Mouse (Mus musculus) monocyte, adult 5-6 weeks (primary cell): ENCODE data around the gene Tmprss9. TPM values are rescaled to one million over a fixed set of nuclear protein-coding genes. Genes with fewer than 3 reads are reported as not detected.

ENCODE experiments used
- ATAC-seq: fragments of 153-309, 156-312 bp; replicated peaks from 2 replicates; pipeline ENCODE4 v1.8.0; 2017; ENCODE audit warnings: mild to moderate bottlenecking; ENCODE audit not compliant: low TSS enrichment, insufficient number of reproducible peaks, severe bottlenecking, poor library complexity, low FRiP score
- total RNA-seq: library from RNA; stranded (forward); fragments of 200-1000, 200-491, 200-594 nt; gene quantifications from 3 replicates; pipeline ENCODE4 v1.2.3, GENCODE M21; 2017

The Tmprss9 gene
- total RNA-seq, 1 experiment from 2014 or later = not detected

DNA sequence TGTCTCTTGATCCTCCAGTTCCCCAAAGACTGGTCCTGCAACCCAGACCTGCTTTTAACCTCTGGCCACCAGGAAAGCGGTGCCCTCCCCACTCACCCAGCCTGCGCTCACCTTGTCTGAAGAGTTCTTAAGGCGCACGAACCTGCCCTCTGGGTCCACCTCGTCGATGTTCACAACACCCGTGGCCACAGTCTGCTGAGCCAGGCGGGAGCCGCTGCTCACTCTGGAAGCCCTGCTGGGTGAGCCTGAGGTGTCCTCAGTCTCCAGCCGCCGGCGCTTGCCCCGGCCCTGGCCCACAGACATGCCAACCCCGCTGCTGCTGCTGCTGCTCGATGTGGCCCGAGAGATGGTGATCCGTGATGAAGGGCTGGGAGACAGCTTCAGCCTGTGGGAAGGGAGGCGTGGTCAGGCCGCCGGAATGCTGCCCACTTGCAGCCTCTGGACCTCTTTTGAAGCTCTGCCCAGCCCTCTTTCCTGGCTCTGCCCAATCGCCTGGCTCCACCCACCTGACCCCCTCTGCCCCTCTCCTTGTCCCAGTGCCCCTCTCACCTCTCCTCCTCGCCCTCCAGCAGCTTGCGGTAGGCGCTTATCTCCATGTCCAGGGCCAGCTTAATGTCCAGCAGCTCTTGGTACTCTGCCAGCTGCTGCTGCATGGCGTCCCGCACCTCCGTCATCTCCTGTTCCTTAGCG, 32.5 kb downstream of the Tmprss9 start:
- ATAC-seq = no peak

GRCm38 (mm10) chr10:80904709-80905108, 33.1 kb downstream of the Tmprss9 start:
- ATAC-seq = no peak

GRCm38 (mm10) chr10:80909375-80910162, 37.9 kb downstream of the Tmprss9 start:
- ATAC-seq = no peak

GRCm38 (mm10) chr10:80911354-80911753, 39.7 kb downstream of the Tmprss9 start:
- no peak for ATAC-seq

- no peak for ATAC-seq
These were observed 40.2 kb downstream of the Tmprss9 start for GRCm38 (mm10) chr10:80911891-80912290.

GRCm38 (mm10) chr10:80913364-80914011, 41.8 kb downstream of the Tmprss9 start:
- no peak for ATAC-seq

DNA sequence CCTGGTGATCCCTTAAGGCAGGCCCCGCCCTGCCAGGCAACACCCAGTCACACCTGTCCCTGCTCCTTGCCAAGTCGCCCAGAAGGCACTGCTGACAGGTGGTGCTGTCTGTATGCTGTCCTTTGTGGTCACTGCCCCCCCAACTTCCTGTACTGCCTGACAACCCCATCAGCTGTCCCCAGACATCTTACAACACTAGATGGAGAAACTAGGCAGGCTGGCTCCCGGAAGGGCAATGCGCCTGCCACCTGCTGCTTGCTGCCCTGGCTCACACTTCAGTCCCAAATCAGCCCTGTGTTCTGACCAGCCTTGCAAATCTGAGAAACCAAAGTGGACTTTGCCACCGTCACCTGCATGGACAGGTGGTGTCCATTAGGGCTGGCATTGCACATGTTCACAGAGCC, 42.6 kb downstream of the Tmprss9 start:
- no peak for ATAC-seq

DNA sequence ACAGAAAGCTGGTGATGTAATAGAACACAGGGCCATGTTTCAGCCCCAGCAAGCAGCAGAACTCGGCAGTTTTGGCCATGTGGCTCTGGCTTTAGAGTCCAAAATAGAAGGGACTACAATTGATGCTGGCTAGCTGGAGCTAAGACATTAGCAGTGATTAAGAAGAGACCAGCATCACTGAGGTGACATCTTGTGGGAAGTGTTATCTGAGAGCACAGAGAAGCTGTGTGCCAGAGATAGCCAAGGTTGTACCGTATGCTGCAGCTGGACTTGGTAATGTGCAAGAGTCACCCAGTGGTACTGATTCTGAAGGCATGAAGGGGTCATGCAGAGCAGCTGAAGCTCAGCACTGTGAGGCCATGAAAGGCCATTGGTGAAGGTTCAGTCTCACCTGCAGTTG, 43.6 kb downstream of the Tmprss9 start:
- no peak for ATAC-seq

GRCm38 (mm10) chr10:80915736-80916135, 44.1 kb downstream of the Tmprss9 start:
- no peak for ATAC-seq

DNA sequence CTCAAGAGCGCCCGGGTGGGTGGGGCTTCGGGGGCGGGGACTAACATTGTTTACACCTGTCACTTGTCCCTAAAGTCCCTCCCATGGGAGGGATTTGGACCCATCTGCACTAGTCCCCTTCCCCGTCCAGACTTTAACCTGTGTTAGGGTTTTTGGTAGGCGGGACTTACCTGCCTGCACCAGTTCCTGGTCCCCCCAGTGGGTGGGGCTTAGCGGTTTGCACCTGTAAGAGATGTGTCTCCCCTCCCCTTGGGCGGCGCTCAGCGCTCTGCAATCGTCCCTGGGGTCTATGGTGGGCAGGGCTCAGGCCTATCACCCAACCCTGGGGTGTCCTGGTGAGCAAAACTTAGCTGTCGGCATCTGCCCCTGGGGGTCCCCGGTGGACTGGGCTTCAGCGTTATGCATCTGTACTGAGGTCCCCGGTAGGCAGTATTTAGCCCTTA, 45.7 kb downstream of the Tmprss9 start:
- ATAC-seq = no peak

GRCm38 (mm10) chr10:80917779-80918434, 46.3 kb downstream of the Tmprss9 start, which contains the start of gene Lmnb2:
Gene Lmnb2 (minus strand): TSS chr10:80918245.
- 0 out of 2 replicates have a peak, but pooled peaks have one; percentile 27 for ATAC-seq

- ATAC-seq = peak; percentile 20; the same call in 1 of the 2 replicates
These were observed 50.3 kb downstream of the Tmprss9 start for GRCm38 (mm10) chr10:80921923-80922322.

GRCm38 (mm10) chr10:80925472-80925871, 53.8 kb downstream of the Tmprss9 start:
- no peak for ATAC-seq

DNA sequence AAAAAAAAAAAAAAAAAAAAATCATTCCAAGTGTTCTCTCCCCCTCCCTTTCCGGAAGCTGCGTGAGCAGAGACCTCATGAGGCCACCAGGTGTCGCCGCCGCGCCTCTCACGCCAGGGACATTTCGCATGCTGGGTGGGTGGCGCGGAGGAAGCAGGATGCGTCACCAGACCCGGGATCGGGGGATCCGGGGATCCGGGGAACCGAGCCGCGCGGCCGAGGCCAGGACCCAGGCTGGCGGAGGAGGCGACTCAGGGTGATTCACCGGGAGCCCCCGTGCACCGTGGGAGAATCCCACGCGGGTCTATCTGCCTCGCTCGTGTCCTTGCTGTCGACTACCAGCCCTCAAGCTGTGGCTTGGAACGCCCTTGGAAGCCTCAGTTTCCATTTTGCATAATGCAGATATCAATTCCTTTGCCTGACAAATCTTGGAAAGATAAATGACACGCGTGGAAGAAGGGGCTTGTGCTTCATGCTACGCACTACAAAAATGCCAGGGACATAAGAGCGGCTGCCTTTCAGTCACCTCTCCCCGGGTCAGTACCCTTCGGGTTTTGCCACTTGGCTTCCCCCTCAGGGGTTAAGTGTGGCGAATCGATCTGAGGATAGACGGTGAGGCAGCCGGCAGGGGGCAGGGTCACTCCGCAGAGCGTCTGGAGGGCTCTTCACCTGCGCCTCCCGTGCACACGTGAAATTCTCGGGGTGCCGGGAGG, 57.1 kb downstream of the Tmprss9 start:
- ATAC-seq = peak; percentile 52; the same call in 1 of the 2 replicates

GRCm38 (mm10) chr10:80929299-80930226, 57.9 kb downstream of the Tmprss9 start, which contains the start of gene Gadd45b:
Gene Gadd45b (plus strand): TSS chr10:80930073.
- ATAC-seq = peak; percentile 88

DNA sequence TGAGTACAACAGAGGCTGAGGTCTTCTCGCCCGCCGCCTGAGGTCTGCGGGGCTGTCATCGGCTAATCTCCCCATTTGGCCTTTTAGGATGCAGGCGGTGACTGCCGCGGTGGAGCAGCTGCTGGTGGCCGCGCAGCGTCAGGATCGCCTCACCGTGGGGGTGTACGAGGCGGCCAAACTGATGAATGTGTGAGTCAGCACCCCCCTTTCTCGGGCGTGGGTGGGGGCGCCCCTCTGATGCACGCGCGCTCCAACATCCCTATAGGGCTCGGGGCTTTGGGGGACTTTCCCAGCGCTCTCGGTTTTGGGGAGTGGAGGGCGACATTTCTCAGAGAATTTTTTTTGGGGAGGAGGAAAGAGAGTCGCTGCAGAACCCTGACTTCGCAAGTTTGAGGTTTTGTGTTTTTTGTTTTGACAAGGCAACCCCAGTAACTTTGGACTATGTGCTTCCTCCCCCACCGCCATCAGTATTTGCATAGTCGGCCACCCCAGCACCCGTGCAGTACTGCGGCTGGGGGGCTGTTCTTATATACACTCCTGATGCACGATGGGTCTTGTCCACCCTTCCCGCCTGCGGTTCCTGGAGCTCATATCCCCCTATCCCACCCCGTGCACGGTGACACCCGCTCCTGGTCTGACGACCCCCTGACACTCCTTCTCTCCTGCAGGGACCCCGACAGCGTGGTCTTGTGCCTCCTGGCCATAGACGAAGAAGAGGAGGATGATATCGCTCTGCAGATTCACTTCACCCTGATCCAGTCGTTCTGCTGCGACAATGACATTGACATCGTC, 58.9 kb downstream of the Tmprss9 start:
- no peak for ATAC-seq
